In genomic region chr11:69919053-69919452, GRCm38 (mm10) we compare ENCODE assay signal across 9 mouse cellular contexts. TPM values are rescaled to one million over a fixed set of nuclear protein-coding genes. Genes with fewer than 3 reads are reported as not detected.
DNase-seq lines count a peak whose midpoint lies in the region; ATAC-seq and TF ChIP-seq lines count a peak whose summit lies in the region.
"Had no signal": no experiment of that assay in that cellular context is flagged by ENCODE, and none has a peak within 500 bp of the region (broad histone marks: within the 10 kb centered on the region; RNA-seq: fewer than 3 reads in every experiment).

No protein-coding gene starts in this region.

- no peak for TF ChIP-seq CTCF in liver, adult 2 months (IDR thresholded peaks at IDR 0.05; ENCODE audit: low read depth, low read length)
- TF ChIP-seq CTCF in hindbrain, postnatal 0 days (IDR thresholded peaks at IDR 0.05; ENCODE audit: low read depth), result no peak

- 47% methylated on average over 9 of the region's 9 CpGs for WGBS in liver, adult 2 months
- WGBS in embryonic facial prominence, embryonic 13.5 days, result 82% methylated on average over 9 of the region's 9 CpGs
- WGBS in hindbrain, postnatal 0 days, result 80% methylated on average over 9 of the region's 9 CpGs
- 88% methylated on average over 9 of the region's 9 CpGs for WGBS in midbrain, embryonic 16.5 days

- H3K9ac ChIP-seq in liver, adult 2 months (ENCODE audit: low read depth, low read length), result no peak overlapping the region
- H3K9ac ChIP-seq in embryonic facial prominence, embryonic 13.5 days, result peak overlapping the region; percentile 97
- peak overlapping the region; percentile 95; the same call in 1 of the 2 replicates for H3K9ac ChIP-seq in hindbrain, postnatal 0 days (replicated peaks; ENCODE audit: low read length)
- H3K9ac ChIP-seq in midbrain, embryonic 16.5 days (ENCODE audit: low read depth, low read length), result no peak overlapping the region

- H3K4me2 ChIP-seq in embryonic facial prominence, embryonic 13.5 days, result peak overlapping the region; percentile 68
- peak overlapping the region; percentile 79 for H3K4me2 ChIP-seq in hindbrain, postnatal 0 days (ENCODE audit: low read depth, low read length)
- peak overlapping the region; percentile 98 for H3K4me2 ChIP-seq in midbrain, embryonic 16.5 days (ENCODE audit: low read length)

- no peak for ATAC-seq in embryonic facial prominence, embryonic 13.5 days (ENCODE audit: insufficient number of reproducible peaks, insufficient read depth, low FRiP score, low TSS enrichment, low read depth)
- ATAC-seq in hindbrain, postnatal 0 days, result no peak
- ATAC-seq in midbrain, embryonic 16.5 days, result no peak

- H3K27ac ChIP-seq in liver, adult 2 months (replicated peaks; ENCODE audit: insufficient read depth, low read depth, low read length), result 0 out of 2 replicates have a peak overlapping the region, but pooled peaks have one; percentile 1
- H3K27ac ChIP-seq in embryonic facial prominence, embryonic 13.5 days, result peak overlapping the region; percentile 92
- no peak overlapping the region for H3K27ac ChIP-seq in hindbrain, postnatal 0 days
- no peak overlapping the region for H3K27ac ChIP-seq in midbrain, embryonic 16.5 days (ENCODE audit: low read length)

- peaks cover 24% of the 10 kb centered on the region for H3K36me3 ChIP-seq in liver, adult 2 months (ENCODE audit: control insufficient read depth, insufficient read depth, low read length)
- peaks cover 43% of the 10 kb centered on the region for H3K36me3 ChIP-seq in embryonic facial prominence, embryonic 13.5 days
- H3K36me3 ChIP-seq in hindbrain, postnatal 0 days (ENCODE audit: insufficient read depth, low read length), result peaks cover 37% of the 10 kb centered on the region
- H3K36me3 ChIP-seq in midbrain, embryonic 16.5 days (ENCODE audit: control insufficient read depth, insufficient read depth, low read length), result peaks cover 19% of the 10 kb centered on the region

- DNase-seq in liver, adult 2 months (ENCODE audit: extremely low read depth, low read depth, low spot score), result no peak
- DNase-seq in liver, result no peak
- no peak for DNase-seq in hindbrain, postnatal 0 days (ENCODE audit: low spot score)
- DNase-seq in urinary bladder, adult 18-20 months (ENCODE audit: low spot score in 2 of 2), result no peak
- DNase-seq in adrenal gland, adult 2 months, result no peak
- DNase-seq in cerebellum, adult 11-12 months, result no peak

- peaks cover 11% of the 10 kb centered on the region for H3K79me2 ChIP-seq in liver, adult 2 months (ENCODE audit: control insufficient read depth, insufficient read depth, low read length)

- H3K27me3 ChIP-seq in liver, adult 2 months (ENCODE audit: control insufficient read depth, insufficient read depth, low read length), result no peaks in the 10 kb centered on the region
- no peaks in the 10 kb centered on the region for H3K27me3 ChIP-seq in embryonic facial prominence, embryonic 13.5 days
- H3K27me3 ChIP-seq in hindbrain, postnatal 0 days (ENCODE audit: insufficient read depth, low read length), result no peaks in the 10 kb centered on the region
- no peaks in the 10 kb centered on the region for H3K27me3 ChIP-seq in midbrain, embryonic 16.5 days (ENCODE audit: control insufficient read depth, insufficient read depth, low read depth, low read length)

- no peak for TF ChIP-seq POLR2A in liver, adult 2 months (IDR thresholded peaks at IDR 0.05; ENCODE audit: extremely low read depth, insufficient read depth, low read length)

- H3K9me3 ChIP-seq in embryonic facial prominence, embryonic 13.5 days, result no peaks in the 10 kb centered on the region
- H3K9me3 ChIP-seq in hindbrain, postnatal 0 days (ENCODE audit: low read length), result no peaks in the 10 kb centered on the region
- no peaks in the 10 kb centered on the region for H3K9me3 ChIP-seq in midbrain, embryonic 16.5 days (replicated peaks; ENCODE audit: control insufficient read depth, low read length, poor library complexity, severe bottlenecking)

- no peak overlapping the region for H3K4me3 ChIP-seq in liver, adult 2 months (ENCODE audit: insufficient read depth, low read depth, low read length)
- peak overlapping the region; percentile 92 for H3K4me3 ChIP-seq in embryonic facial prominence, embryonic 13.5 days
- H3K4me3 ChIP-seq in hindbrain, postnatal 0 days (ENCODE audit: low read length), result peak overlapping the region; percentile 85; the same call in 1 of the 2 replicates
- H3K4me3 ChIP-seq in midbrain, embryonic 16.5 days (ENCODE audit: low read depth, low read length), result no peak overlapping the region

- H3K4me1 ChIP-seq in liver, adult 2 months (ENCODE audit: control insufficient read depth, insufficient read depth, low read length), result peaks cover 17% of the 10 kb centered on the region
- peaks cover 48% of the 10 kb centered on the region for H3K4me1 ChIP-seq in embryonic facial prominence, embryonic 13.5 days
- peaks cover 15% of the 10 kb centered on the region for H3K4me1 ChIP-seq in hindbrain, postnatal 0 days (ENCODE audit: insufficient read depth, low read length)
- H3K4me1 ChIP-seq in midbrain, embryonic 16.5 days (ENCODE audit: control insufficient read depth, insufficient read depth, low read length), result peaks cover 43% of the 10 kb centered on the region

RNA-seq across cellular contexts. Expression of gene Eif5a, which starts 2.7 kb away (rescaled TPM):
- total RNA-seq in liver, adult 2 months (2014; rRNA removed), result 321 and 404 TPM in 2 replicates
- 374 and 408 TPM in 2 replicates for polyA plus RNA-seq in liver, adult 2 months (2012; rRNA removed)
- 1,558 and 1,689 TPM in 2 replicates for polyA plus RNA-seq in embryonic facial prominence, embryonic 13.5 days (2015; fragmentation: Nextera tagmentation; extraction: Ambion mirVana)
- total RNA-seq in hindbrain, postnatal 0 days (2014; rRNA removed), result 491 and 500 TPM in 2 replicates
- 1,157 and 1,160 TPM in 2 replicates for polyA plus RNA-seq in hindbrain, postnatal 0 days (2015; fragmentation: Nextera tagmentation; extraction: Ambion mirVana)
- polyA plus RNA-seq in midbrain, embryonic 16.5 days (2015; fragmentation: Nextera tagmentation; extraction: Ambion mirVana), result 1,061 and 1,062 TPM in 2 replicates
- 100 to 1,000 TPM; 572 to 622 TPM for total RNA-seq in adrenal gland, adult 2 months (2021)
- polyA plus RNA-seq in adrenal gland, adult 2 months (2012; rRNA removed), result 180 and 225 TPM in 2 replicates

RNA-seq across cellular contexts. Expression of gene Gps2, which starts 5.4 kb away (rescaled TPM):
- 7.0 and 8.5 TPM in 2 replicates for total RNA-seq in liver, adult 2 months (2014; rRNA removed)
- polyA plus RNA-seq in liver, adult 2 months (2012; rRNA removed), result 32.3 and 41.0 TPM in 2 replicates
- polyA plus RNA-seq in embryonic facial prominence, embryonic 13.5 days (2015; fragmentation: Nextera tagmentation; extraction: Ambion mirVana), result 79.5 and 85.5 TPM in 2 replicates
- total RNA-seq in hindbrain, postnatal 0 days (2014; rRNA removed), result 48.1 and 67.6 TPM in 2 replicates
- polyA plus RNA-seq in hindbrain, postnatal 0 days (2015; fragmentation: Nextera tagmentation; extraction: Ambion mirVana), result 60.8 and 65.9 TPM in 2 replicates
- 70.3 TPM in 2 replicates for polyA plus RNA-seq in midbrain, embryonic 16.5 days (2015; fragmentation: Nextera tagmentation; extraction: Ambion mirVana)
- total RNA-seq in adrenal gland, adult 2 months (2021), result 10 to 100 TPM; 44.7 to 61.8 TPM
- 130 and 148 TPM in 2 replicates for polyA plus RNA-seq in adrenal gland, adult 2 months (2012; rRNA removed)

RNA-seq across cellular contexts. Expression of gene Ybx2, which starts 16.5 kb away (rescaled TPM):
- total RNA-seq in liver, adult 2 months (2014; rRNA removed), result not detected in 2 replicates
- 0.20 TPM in 1 of 2 replicates, not detected in the other for polyA plus RNA-seq in liver, adult 2 months (2012; rRNA removed)
- 7.5 and 10.2 TPM in 2 replicates for polyA plus RNA-seq in embryonic facial prominence, embryonic 13.5 days (2015; fragmentation: Nextera tagmentation; extraction: Ambion mirVana)
- 23.9 and 31.1 TPM in 2 replicates for total RNA-seq in hindbrain, postnatal 0 days (2014; rRNA removed)
- polyA plus RNA-seq in hindbrain, postnatal 0 days (2015; fragmentation: Nextera tagmentation; extraction: Ambion mirVana), result 3.3 and 5.9 TPM in 2 replicates
- 5.1 and 7.2 TPM in 2 replicates for polyA plus RNA-seq in midbrain, embryonic 16.5 days (2015; fragmentation: Nextera tagmentation; extraction: Ambion mirVana)
- total RNA-seq in adrenal gland, adult 2 months (2021), result 10 to 100 TPM; 12.9 to 20.0 TPM
- 21.8 and 41.4 TPM in 2 replicates for polyA plus RNA-seq in adrenal gland, adult 2 months (2012; rRNA removed)
- total RNA-seq: neutrophil, adult 5-6 weeks had no signal

RNA-seq across cellular contexts. Expression of gene Neurl4, which starts 18.2 kb away (rescaled TPM):
- 10.1 and 14.0 TPM in 2 replicates for total RNA-seq in liver, adult 2 months (2014; rRNA removed)
- 12.6 and 20.7 TPM in 2 replicates for polyA plus RNA-seq in liver, adult 2 months (2012; rRNA removed)
- 12.3 and 12.6 TPM in 2 replicates for polyA plus RNA-seq in embryonic facial prominence, embryonic 13.5 days (2015; fragmentation: Nextera tagmentation; extraction: Ambion mirVana)
- 95.1 and 118 TPM in 2 replicates for total RNA-seq in hindbrain, postnatal 0 days (2014; rRNA removed)
- 11.9 and 13.1 TPM in 2 replicates for polyA plus RNA-seq in hindbrain, postnatal 0 days (2015; fragmentation: Nextera tagmentation; extraction: Ambion mirVana)
- polyA plus RNA-seq in midbrain, embryonic 16.5 days (2015; fragmentation: Nextera tagmentation; extraction: Ambion mirVana), result 18.7 and 24.1 TPM in 2 replicates
- total RNA-seq in adrenal gland, adult 2 months (2021), result 10 to 100 TPM; 40.6 to 44.2 TPM
- 38.6 and 47.6 TPM in 2 replicates for polyA plus RNA-seq in adrenal gland, adult 2 months (2012; rRNA removed)

RNA-seq across cellular contexts. Expression of gene 2810408A11Rik, which starts 18.3 kb away (rescaled TPM):
- total RNA-seq in liver, adult 2 months (2014; rRNA removed), result 0.13 and 0.18 TPM in 2 replicates
- 0.06 and 0.11 TPM in 2 replicates for polyA plus RNA-seq in liver, adult 2 months (2012; rRNA removed)
- 14.8 and 15.6 TPM in 2 replicates for polyA plus RNA-seq in embryonic facial prominence, embryonic 13.5 days (2015; fragmentation: Nextera tagmentation; extraction: Ambion mirVana)
- total RNA-seq in hindbrain, postnatal 0 days (2014; rRNA removed), result 2.9 and 9.7 TPM in 2 replicates
- 6.5 and 8.1 TPM in 2 replicates for polyA plus RNA-seq in hindbrain, postnatal 0 days (2015; fragmentation: Nextera tagmentation; extraction: Ambion mirVana)
- 6.6 and 7.4 TPM in 2 replicates for polyA plus RNA-seq in midbrain, embryonic 16.5 days (2015; fragmentation: Nextera tagmentation; extraction: Ambion mirVana)
- under 1 TPM; 0.66 to 0.86 TPM for total RNA-seq in adrenal gland, adult 2 months (2021)
- polyA plus RNA-seq in adrenal gland, adult 2 months (2012; rRNA removed), result 0.18 and 0.74 TPM in 2 replicates

Comparison
In these comparisons a context has a peak if more than half of its experiments do, and no peak if none do; other contexts are left out.
1. H3K27ac ChIP-seq: peak in liver, adult 2 months (single experiment) and embryonic facial prominence, embryonic 13.5 days (single experiment); none in hindbrain, postnatal 0 days (single experiment) and midbrain, embryonic 16.5 days (single experiment).
2. H3K4me3 ChIP-seq: peak in embryonic facial prominence, embryonic 13.5 days (single experiment) and hindbrain, postnatal 0 days (single experiment); none in liver, adult 2 months (single experiment) and midbrain, embryonic 16.5 days (single experiment).
3. H3K9ac ChIP-seq: peak in embryonic facial prominence, embryonic 13.5 days (single experiment) and hindbrain, postnatal 0 days (single experiment); none in liver, adult 2 months (single experiment) and midbrain, embryonic 16.5 days (single experiment).
4. Peak in every context shown above with its lines, with median percentiles within 50 percentile points of each other: H3K4me2 ChIP-seq.